Mouse (Mus musculus): ENCODE results near the gene Cactin.
A peak's percentile ranks its signal among the peaks of the same experiment; 100 is the strongest.

The Cactin gene

GRCm38 (mm10) chr10:81319741-81320549 lies 958 bp upstream of the Cactin start:
- no peak for DNase-seq

DNA sequence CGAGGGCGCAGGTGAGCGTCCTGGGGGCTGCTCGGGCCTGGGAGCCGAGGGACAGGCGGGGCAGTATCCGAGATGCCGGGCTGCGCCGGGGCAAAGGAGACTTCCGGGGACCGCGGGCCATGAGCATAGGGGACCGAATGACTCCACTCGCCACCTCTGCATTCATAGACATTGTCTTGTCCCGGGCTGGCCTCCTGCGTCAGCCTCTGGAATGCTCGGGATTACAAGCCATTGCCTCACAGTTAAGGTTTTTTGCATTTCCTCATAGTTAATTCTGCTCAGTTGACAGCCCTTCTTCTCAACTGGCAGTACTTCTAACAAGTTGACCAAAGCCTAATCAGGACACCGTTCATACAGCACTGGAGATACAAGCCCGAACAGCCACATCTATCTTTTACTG lies 533 bp downstream of the Cactin start:
- no peak for DNase-seq

DNA sequence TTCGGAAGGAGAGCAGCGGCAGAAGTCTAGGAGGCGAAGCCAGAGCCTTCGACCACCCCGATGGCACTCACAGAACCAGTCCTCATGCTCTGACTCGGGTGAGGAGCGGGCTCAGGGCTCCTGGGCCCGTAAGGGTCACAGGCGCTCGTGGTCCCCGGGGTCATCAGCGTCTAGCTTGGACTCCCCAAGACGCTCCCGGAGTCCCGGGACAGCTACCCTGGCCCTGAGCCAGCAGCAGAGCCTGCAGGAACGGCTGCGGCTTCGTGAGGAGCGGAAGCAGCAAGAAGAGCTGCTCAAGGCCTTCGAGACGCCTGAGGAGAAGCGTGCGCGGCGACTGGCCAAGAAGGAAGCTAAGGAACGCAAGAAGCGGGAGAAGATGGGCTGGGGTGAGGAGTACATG lies 1.5 kb downstream of the Cactin start:
- DNase-seq: peak; percentile 33

- DNase-seq: peak; percentile 45
Observed at GRCm38 (mm10) chr10:81323141-81323775, 2.4 kb downstream of the Cactin start.

GRCm38 (mm10) chr10:81323791-81324530 lies 3.1 kb downstream of the Cactin start:
- no peak for DNase-seq

GRCm38 (mm10) chr10:81325176-81325575 lies 4.3 kb downstream of the Cactin start:
- DNase-seq: peak; percentile 13

GRCm38 (mm10) chr10:81325781-81326180 lies 4.9 kb downstream of the Cactin start:
- no peak for DNase-seq

DNA sequence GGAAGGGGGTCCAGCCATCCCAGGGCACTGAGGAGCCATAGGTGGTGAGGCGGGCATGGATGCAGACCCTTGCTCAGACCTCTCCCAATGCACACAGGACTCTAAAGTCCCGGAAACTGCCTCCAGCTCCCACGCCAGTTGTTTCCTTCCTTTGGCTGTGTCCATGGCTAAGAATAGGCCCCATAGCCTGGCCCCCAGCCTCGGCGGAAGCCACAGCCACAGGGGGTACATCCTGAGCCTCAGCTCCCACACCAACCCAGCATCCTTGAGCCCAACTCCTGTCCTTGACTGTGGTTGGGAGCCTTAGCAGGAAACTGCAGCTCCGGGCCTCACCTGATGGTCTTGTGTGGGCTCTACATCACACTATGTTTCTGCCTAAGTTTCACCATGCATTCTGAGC lies 6.0 kb downstream of the Cactin start:
- peak; percentile 68 for DNase-seq

GRCm38 (mm10) chr10:81327959-81328358 lies 7.1 kb downstream of the Cactin start:
- DNase-seq: peak; percentile 45

DNA sequence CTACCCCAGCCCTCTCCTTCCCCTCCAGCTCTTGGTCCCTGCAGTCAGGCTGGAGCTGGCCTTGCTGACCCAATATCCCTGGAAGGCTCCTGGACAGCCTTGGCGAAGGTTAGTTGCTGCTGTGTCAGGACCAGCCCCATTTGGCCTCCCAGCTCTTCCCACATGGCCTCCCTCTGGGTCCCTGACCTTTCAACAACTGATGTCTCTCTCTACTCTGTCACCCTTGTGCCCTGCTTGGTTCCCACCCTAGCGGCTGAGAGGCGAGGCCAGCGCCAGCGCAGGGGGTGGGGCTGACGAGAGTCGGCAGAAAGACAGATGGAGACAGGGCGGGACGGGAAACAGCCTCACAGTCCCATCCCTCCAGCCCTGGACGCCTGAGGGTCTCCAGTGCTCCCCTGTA lies 7.5 kb downstream of the Cactin start, which contains the start of gene Tbxa2r:
Gene Tbxa2r (plus strand): TSS at position 346 of the 400 bp plus-strand sequence.
- peak; percentile 68 for DNase-seq

DNA sequence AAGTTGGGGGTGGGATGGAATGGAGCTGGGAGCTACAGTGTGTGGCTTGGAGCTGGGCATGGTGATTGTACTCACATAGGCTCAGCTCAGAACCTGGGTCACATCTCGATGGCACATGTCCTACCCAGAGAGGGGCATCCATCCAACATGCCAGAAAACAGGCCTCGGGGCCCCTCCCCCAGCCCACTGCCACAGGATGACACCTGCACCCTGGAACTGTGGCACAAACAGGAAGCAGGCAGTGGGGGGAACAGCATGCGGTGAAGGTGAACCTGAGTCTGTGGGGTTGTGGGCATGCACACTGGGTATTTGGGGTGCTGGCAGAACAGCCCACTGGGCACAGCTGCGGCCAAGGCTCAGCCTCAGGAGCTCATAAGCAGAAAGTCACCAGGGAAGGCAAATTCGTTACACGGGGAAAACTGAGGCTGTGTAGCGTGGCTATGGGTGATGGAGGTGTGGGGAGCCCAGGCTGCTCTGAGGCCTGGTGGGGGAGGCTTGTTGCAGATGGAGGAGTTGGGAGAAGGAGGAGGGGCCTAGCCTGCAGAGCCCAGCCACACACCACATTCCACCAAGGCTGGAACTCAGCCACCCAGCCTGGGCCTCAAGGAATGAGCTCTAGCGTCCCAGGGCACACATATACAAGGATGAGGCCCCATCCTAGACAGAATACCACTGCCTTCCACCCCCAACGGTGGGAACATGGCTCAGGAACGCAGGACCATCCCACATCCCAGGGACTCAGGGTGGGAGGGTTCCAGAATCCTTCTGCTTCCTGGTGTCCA lies 8.5 kb downstream of the Cactin start:
- peak; percentile 25 for DNase-seq

DNA sequence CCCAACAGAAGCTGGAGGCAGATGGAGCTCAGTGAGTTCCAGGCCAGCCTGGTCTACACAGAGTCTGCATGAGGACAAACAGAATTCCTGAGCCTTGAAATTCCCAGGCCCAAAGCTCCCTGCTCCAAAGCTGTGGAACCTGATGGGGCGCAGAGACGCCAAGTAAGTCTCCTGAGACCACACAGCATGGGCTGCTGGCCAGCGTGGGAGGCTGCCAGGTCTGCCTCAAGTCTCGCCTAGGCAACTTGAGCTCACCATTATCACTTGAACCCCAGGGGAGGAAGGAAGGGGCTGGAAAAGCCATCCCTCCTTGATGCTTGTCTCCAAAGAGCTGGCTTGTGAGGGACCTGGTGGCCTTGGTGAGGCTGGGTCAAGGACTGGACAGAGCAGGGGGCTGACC lies 9.1 kb downstream of the Cactin start:
- peak; percentile 36 for DNase-seq

DNA sequence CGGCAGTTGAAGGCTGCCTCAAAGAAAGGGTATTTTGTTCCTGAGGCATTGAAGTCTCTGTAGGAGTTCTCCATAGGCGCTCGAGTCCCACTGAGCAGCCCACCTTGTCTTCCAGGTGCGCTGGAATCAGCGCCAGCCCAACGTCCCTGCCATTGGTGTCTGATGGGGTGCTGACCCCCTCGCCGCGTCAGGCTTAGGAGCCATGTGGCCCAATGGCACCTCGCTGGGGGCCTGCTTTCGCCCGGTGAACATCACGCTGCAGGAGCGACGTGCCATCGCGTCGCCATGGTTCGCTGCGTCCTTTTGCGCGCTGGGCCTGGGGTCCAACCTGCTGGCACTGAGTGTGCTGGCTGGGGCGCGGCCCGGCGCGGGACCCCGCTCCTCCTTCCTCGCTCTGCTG lies 11.4 kb downstream of the Cactin start:
- DNase-seq: no peak

DNA sequence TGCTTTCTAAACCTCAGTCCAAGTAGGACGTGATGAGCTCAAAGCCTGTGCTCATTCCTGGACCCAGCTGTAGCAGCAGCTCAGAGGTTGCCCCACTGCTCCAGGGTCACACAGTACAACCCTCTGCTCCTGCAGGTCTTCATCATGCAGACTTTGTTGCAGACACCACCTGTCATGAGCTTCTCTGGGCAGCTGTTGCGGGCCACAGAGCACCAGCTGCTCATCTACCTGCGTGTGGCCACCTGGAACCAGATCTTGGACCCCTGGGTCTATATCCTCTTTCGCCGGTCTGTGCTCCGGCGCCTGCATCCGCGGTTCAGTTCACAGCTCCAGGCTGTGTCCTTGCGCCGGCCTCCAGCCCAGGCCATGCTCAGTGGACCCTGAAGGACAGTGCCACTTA lies 13.4 kb downstream of the Cactin start:
- DNase-seq: no peak

DNA sequence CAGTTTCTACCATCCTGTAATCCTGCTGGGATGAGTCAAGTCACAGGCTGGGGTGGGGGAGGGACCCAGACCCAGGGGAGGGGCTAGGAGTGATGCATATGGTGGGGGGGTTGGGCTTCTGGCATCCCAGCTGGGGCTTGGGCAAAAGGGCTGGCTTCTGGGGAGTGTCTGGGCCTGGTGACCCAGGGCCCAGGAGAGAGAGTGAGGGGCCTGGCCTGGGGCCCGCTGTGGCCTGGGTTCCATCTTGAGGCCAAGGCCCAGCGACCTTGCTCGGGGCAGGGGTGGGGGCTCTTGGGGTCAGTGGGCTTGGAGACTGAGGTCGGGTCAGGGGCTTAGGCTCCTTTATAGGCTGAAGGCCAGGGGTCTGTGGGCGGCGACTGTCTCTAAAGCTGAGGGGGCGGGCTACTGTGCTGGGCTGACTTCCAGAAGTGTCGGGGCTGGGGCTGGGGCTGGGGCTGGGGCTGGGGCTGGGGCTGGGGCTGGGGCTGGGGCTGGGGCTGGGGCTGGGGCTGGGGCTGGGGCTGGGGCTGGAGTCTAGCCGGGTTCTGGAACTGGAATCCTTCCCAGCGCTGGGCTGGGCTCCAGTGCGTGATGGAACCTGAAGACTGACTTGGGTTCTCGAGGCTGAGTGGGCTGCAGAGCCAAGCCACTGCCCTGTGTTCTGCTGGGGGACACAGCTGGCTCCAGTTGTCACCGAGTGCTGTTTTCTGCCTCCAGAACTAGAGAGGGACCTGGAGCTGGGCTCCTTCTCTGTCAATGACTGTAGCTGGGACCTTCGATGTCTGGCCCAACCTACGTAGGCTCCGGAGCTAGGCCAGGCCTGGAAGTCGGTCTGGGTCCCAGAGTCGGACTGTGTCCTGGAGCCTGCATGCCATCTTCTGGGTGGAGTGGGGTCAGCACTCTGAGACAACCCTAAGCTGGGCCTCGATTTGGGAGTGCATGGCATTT lies 14.8 kb downstream of the Cactin start:
- DNase-seq: no peak

DNA sequence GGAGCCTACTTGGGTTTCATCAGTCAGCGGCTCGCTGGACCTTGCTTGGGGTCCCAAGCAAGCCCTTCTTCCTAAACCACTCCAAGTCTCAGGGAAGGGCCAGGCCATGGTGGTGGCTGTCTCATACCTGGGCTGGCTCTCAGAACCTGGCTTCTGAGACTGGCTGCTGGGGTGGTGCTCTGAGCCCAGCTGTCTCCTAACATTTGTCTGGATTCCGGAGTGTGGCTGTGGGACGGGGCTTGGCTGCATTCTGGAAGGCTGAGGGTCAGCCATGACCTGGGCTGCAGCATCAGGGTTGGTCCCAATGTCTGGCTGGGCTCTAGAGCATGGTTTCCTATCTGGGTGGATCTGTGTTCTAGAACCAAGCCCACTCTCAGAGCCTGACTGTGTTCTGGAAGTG lies 15.7 kb downstream of the Cactin start:
- DNase-seq: no peak

- no peak for DNase-seq
Observed at GRCm38 (mm10) chr10:81340551-81341332, 19.8 kb downstream of the Cactin start.

DNA sequence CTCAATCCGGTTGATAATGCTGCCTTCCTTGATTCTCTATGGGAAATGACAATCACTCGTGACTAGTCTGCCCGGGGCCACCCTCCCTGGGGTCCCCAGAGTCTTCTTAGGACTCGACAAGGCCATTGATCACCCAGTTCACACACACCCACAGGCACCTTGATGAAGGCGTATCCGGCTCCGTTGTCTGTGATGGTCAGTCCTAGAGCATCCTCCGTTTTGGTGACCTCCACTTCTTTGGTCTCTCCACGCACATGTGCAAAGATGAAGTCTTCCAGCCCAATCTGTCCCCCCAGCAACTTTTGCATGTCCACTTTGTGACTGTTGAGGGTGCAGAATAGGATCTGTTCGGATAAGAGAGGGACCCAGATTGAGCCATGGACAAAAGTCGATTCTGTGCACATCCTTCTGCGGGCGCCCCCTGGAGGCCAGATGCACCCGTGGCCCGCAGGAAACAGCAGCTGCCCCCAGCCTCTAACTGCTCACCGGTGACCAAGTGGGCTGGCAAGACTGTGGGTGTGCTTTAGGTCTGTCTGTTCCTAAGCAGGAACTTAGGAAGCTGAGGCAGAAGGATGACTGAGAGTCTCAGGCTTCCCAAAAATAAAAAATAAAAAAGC lies 20.5 kb downstream of the Cactin start:
- peak; percentile 73 for DNase-seq

DNA sequence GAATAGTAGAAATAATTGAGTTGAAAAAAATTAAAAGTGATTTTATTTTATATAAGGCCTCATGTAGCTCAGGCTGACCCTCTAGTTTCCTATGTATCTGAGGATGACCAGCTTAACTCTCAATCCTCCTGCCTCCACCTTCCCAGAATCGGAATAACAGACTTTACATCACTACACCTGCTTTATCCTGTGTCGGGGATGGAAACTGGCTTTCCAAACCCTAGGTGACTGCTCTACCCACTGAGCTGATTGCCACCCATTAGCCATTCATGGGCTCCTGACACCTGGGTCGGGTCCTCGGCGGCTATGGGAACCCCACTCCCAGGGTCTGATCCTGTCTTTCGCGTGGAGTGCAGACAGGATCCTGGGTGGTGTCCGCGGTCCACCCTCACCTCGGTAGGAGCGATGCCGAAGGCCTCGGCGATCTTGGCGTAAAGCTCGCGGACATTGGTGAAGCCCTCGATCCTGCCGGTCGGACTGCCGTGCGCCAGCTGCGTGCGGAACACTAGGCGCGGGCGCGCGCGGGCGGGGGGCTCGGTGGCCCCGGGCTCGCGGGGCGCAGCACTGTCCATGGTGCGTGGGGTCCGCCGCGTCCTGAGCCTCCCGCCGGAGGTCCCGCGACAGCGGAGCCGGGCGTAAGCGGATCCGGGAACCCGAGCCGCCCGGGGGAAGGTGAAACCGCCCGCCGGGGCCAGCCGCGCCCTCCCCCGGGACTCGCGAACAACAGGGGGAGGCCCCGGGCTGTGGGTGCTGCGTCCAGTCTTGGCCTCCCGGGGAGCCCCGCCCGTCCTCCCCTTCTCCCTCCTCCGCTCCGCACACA lies 22.0 kb downstream of the Cactin start, which contains the start of gene Gipc3:
Gene Gipc3 (minus strand): TSS at position 581 of the 820 bp plus-strand sequence.
- no peak for DNase-seq
